Mouse (Mus musculus): ENCODE results near the gene H2-Ob.
"Not testable (repeated sequence)": the region's sequence is repeated elsewhere in the genome, so short reads cannot be mapped to it uniquely, and the experiment has no call there.

H2-Ob gene

GRCm38 (mm10) chr17:34208421-34208820 is 30.3 kb upstream of the H2-Ob start:
- DNase-seq, result no peak

- DNase-seq, result no peak
These were observed 29.0 kb upstream of the H2-Ob start for GRCm38 (mm10) chr17:34209680-34210079.

GRCm38 (mm10) chr17:34210599-34210998 is 28.1 kb upstream of the H2-Ob start:
- no peak for DNase-seq

- no peak for DNase-seq
These were observed 26.8 kb upstream of the H2-Ob start for GRCm38 (mm10) chr17:34211746-34212365.

- DNase-seq, result no peak
These were observed 24.8 kb upstream of the H2-Ob start for GRCm38 (mm10) chr17:34213936-34214335.

GRCm38 (mm10) chr17:34215176-34215575 is 23.5 kb upstream of the H2-Ob start:
- DNase-seq, result no peak

- DNase-seq, result no peak
These were observed 21.3 kb upstream of the H2-Ob start for GRCm38 (mm10) chr17:34217216-34217928.

GRCm38 (mm10) chr17:34217986-34218385 is 20.7 kb upstream of the H2-Ob start:
- no peak for DNase-seq

GRCm38 (mm10) chr17:34218675-34219074 is 20.0 kb upstream of the H2-Ob start:
- peak; percentile 78 for DNase-seq

GRCm38 (mm10) chr17:34219096-34219495 is 19.6 kb upstream of the H2-Ob start:
- DNase-seq, result peak; percentile 50

- DNase-seq, result not testable (repeated sequence)
These were observed 18.9 kb upstream of the H2-Ob start for GRCm38 (mm10) chr17:34219801-34220200.

- DNase-seq, result not testable (repeated sequence)
These were observed 18.3 kb upstream of the H2-Ob start for GRCm38 (mm10) chr17:34220401-34220800.

- DNase-seq, result no peak
These were observed 13.9 kb upstream of the H2-Ob start for GRCm38 (mm10) chr17:34224816-34225215.

- DNase-seq, result no peak
These were observed 13.3 kb upstream of the H2-Ob start for GRCm38 (mm10) chr17:34225426-34225825.

GRCm38 (mm10) chr17:34225911-34226310 is 12.8 kb upstream of the H2-Ob start:
- DNase-seq, result not testable (repeated sequence)

GRCm38 (mm10) chr17:34230971-34231370 is 7.7 kb upstream of the H2-Ob start:
- not testable (repeated sequence) for DNase-seq

GRCm38 (mm10) chr17:34232021-34232420 is 6.7 kb upstream of the H2-Ob start:
- DNase-seq, result not testable (repeated sequence)

GRCm38 (mm10) chr17:34234926-34235325 is 3.8 kb upstream of the H2-Ob start:
- peak; percentile 82 for DNase-seq

GRCm38 (mm10) chr17:34236691-34237090 is 2.0 kb upstream of the H2-Ob start:
- DNase-seq, result no peak

GRCm38 (mm10) chr17:34237741-34238140 is 962 bp upstream of the H2-Ob start:
- DNase-seq, result no peak

- DNase-seq, result no peak
These were observed 918 bp downstream of the H2-Ob start for GRCm38 (mm10) chr17:34239601-34240041.

- no peak for DNase-seq
These were observed 1.7 kb downstream of the H2-Ob start for GRCm38 (mm10) chr17:34240366-34240765.

- no peak for DNase-seq
These were observed 2.2 kb downstream of the H2-Ob start for GRCm38 (mm10) chr17:34240916-34241315.

GRCm38 (mm10) chr17:34244656-34245055 is 6.0 kb downstream of the H2-Ob start:
- DNase-seq, result no peak

Data from retina, postnatal 1 day (tissue).